Mouse (Mus musculus): ENCODE data around the gene Trf. TPM values are rescaled to one million over a fixed set of nuclear protein-coding genes. Genes with fewer than 3 reads are reported as not detected.

The Trf gene
- polyA plus RNA-seq, 1 experiment from 2014 or later = 380 TPM

DNA sequence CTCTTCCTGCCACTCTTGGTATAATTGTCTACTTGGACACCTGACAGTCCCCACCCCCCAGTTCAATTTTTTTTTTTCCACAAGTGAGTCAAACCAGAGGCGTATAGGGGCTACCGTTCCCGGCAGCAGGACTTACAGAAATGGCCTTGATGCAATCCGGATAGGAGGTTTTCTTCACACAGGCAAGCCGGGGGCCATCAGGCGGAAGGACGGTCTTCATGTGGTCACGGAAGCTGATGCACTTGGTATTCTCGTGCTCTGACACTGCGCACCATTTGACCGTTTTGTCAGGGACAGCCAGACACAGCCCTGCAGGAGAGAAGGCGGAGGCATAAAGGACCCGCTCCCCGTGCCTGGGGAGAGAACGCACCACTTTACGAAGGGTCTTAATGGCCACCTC is 2.5 kb downstream of the Trf start:
- no peak for ATAC-seq
- Histone ChIP-seq H3K27me3 (replicated peaks; ENCODE audit: control insufficient read depth, insufficient read depth, low read length) (no peaks in the 10 kb centered on the region), H3K4me2 (ENCODE audit: low read depth, low read length) (no peak overlapping the region), H3K9me3 (ENCODE audit: control insufficient read depth, low read length) (no peaks in the 10 kb centered on the region), H3K27ac (ENCODE audit: low read length) (no peak overlapping the region), H3K4me1 (ENCODE audit: control insufficient read depth, insufficient read depth, low read length) (no peaks in the 10 kb centered on the region), H3K36me3 (ENCODE audit: control insufficient read depth, insufficient read depth, low read length) (no peaks in the 10 kb centered on the region), H3K4me3 (ENCODE audit: low read length) (no peak overlapping the region), H3K9ac (ENCODE audit: low read depth, low read length) (no peak overlapping the region)
- 90% methylated on average over 16 of the region's 16 CpGs for WGBS

DNA sequence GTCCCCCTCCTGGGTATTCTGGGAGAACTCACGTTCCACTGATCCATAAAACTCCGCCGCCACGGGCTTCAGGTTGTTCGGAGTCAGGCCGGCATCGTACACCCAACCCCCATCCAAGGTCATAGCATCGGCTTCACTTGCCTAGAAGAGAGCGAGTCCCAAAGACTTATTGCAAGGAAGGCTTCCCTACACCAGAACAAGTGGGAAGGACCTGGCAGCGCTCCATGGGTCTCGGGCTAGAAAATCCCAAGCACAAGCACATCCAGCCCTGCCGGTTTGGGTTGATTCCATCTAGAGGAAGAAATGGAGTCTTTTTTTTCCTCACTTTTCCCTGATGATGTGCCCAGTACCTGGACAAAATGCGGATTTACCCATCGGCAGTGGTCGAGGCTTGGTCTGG is 3.4 kb downstream of the Trf start:
- Histone ChIP-seq H3K27me3 (replicated peaks; ENCODE audit: control insufficient read depth, insufficient read depth, low read length) (no peaks in the 10 kb centered on the region), H3K9me3 (ENCODE audit: control insufficient read depth, low read length) (no peaks in the 10 kb centered on the region), H3K27ac (ENCODE audit: low read length) (no peak overlapping the region), H3K4me1 (ENCODE audit: control insufficient read depth, insufficient read depth, low read length) (no peaks in the 10 kb centered on the region), H3K9ac (ENCODE audit: low read depth, low read length) (no peak overlapping the region), H3K4me3 (ENCODE audit: low read length) (no peak overlapping the region), H3K36me3 (ENCODE audit: control insufficient read depth, insufficient read depth, low read length) (no peaks in the 10 kb centered on the region), H3K4me2 (ENCODE audit: low read depth, low read length) (no peak overlapping the region)
- ATAC-seq = no peak
- 90% methylated on average over 15 of the region's 15 CpGs for WGBS

DNA sequence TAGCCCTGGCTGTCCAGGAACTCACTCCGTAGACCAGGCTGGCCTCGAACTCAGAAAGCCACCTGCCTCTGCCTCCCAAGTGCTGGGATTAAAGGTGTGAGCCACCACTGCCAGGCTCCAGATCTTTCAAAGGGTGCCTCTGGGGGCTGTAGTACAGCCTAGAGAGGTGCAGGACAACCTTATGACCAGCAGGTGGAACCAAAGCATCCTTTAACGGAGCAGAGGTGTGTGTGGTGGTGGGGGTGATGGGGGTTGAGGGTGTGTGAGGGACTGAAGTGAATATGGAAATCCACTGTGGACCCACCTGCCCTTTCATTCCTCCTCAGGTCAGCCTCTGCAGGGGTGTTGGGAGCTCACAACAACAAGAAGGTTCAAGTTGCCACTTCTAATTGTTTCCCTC is 4.8 kb downstream of the Trf start:
- no peak for ATAC-seq
- H3K27ac ChIP-seq (ENCODE audit: low read length) = no peak overlapping the region
- H3K9me3 ChIP-seq (ENCODE audit: control insufficient read depth, low read length) = no peaks in the 10 kb centered on the region
- no peaks in the 10 kb centered on the region for H3K36me3 ChIP-seq (ENCODE audit: control insufficient read depth, insufficient read depth, low read length)
- WGBS = 57% methylated on average over 3 of the region's 3 CpGs
- H3K9ac ChIP-seq (ENCODE audit: low read depth, low read length) = no peak overlapping the region
- no peaks in the 10 kb centered on the region for H3K4me1 ChIP-seq (ENCODE audit: control insufficient read depth, insufficient read depth, low read length)
- no peak overlapping the region for H3K4me3 ChIP-seq (ENCODE audit: low read length)
- H3K27me3 ChIP-seq (replicated peaks; ENCODE audit: control insufficient read depth, insufficient read depth, low read length) = no peaks in the 10 kb centered on the region
- no peak overlapping the region for H3K4me2 ChIP-seq (ENCODE audit: low read depth, low read length)

DNA sequence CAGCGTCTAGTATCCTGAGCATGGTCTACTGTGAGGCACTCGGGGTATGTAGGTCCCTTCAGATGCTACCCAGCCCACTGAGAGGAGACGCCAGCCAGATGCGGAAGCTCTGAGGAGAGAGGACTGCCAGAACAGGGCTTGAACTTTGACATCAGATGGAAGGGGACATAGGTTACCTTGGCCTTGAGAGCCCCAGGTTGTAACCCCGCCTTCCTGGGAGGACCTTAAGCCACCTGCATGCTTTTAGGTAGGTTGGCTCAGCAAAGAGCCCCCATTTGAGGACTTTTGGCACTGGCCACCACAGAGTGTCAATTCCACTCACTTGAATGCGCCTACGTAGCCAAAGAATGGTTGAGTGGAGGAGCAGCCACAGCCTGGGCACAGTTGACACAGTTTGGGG is 5.5 kb downstream of the Trf start:
- no peak overlapping the region for H3K9ac ChIP-seq (ENCODE audit: low read depth, low read length)
- no peaks in the 10 kb centered on the region for H3K4me1 ChIP-seq (ENCODE audit: control insufficient read depth, insufficient read depth, low read length)
- H3K4me3 ChIP-seq (ENCODE audit: low read length) = no peak overlapping the region
- WGBS = 95% methylated on average over 7 of the region's 7 CpGs
- H3K36me3 ChIP-seq (ENCODE audit: control insufficient read depth, insufficient read depth, low read length) = no peaks in the 10 kb centered on the region
- no peaks in the 10 kb centered on the region for H3K9me3 ChIP-seq (ENCODE audit: control insufficient read depth, low read length)
- no peak for ATAC-seq
- no peak overlapping the region for H3K4me2 ChIP-seq (ENCODE audit: low read depth, low read length)
- H3K27me3 ChIP-seq (replicated peaks; ENCODE audit: control insufficient read depth, insufficient read depth, low read length) = no peaks in the 10 kb centered on the region
- no peak overlapping the region for H3K27ac ChIP-seq (ENCODE audit: low read length)

DNA sequence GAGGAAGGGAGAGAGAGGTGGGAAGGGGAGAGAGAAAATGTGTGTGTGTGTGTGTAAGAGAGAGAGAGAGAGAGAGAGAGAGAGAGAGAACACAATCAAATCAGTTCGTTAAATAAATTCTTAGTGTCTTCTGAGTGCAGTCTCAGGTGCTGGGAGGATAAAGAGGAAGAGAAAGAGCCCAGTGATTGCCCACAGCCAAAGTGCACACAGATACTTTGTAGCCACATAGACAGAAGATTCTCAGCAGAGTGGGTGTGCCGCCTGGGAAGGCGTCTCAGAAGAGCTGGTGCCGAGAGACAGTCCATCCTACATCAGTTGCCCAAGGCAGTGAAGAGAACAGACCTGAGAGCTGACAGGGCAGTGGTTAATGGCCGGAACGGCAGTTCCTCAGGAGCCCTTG is 16.0 kb downstream of the Trf start:
- Histone ChIP-seq H3K27ac (ENCODE audit: low read length) (no peak overlapping the region), H3K4me1 (ENCODE audit: control insufficient read depth, insufficient read depth, low read length) (no peaks in the 10 kb centered on the region), H3K36me3 (ENCODE audit: control insufficient read depth, insufficient read depth, low read length) (no peaks in the 10 kb centered on the region), H3K9me3 (ENCODE audit: control insufficient read depth, low read length) (no peaks in the 10 kb centered on the region), H3K9ac (ENCODE audit: low read depth, low read length) (no peak overlapping the region), H3K27me3 (replicated peaks; ENCODE audit: control insufficient read depth, insufficient read depth, low read length) (no peaks in the 10 kb centered on the region), H3K4me3 (ENCODE audit: low read length) (no peak overlapping the region), H3K4me2 (ENCODE audit: low read depth, low read length) (no peak overlapping the region)
- ATAC-seq = no peak
- 81% methylated on average over 6 of the region's 6 CpGs for WGBS

DNA sequence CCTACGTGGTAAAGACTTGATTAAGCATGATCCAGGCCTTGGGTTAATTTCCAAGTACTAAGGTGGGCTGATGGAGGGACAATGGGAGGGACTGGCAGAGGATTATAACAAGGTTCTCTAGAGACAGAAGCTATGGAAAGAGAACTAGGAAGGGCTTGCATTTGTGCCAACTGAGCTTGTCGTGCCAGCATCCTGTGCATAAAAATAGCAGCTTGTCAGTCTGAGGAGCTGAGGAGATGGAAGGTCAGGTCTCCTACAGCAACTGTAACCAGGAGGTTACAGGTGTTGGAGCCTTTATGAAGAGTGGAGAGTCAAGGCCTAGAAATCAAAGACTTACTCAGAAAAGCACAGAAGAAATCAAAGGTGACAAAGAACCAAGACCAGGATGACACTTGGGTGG is 16.6 kb downstream of the Trf start:
- H3K27me3 ChIP-seq (replicated peaks; ENCODE audit: control insufficient read depth, insufficient read depth, low read length) = no peaks in the 10 kb centered on the region
- no peak overlapping the region for H3K9ac ChIP-seq (ENCODE audit: low read depth, low read length)
- H3K27ac ChIP-seq (ENCODE audit: low read length) = no peak overlapping the region
- H3K4me1 ChIP-seq (ENCODE audit: control insufficient read depth, insufficient read depth, low read length) = no peaks in the 10 kb centered on the region
- WGBS = 71% methylated on average over 2 of the region's 2 CpGs
- ATAC-seq = no peak
- H3K36me3 ChIP-seq (ENCODE audit: control insufficient read depth, insufficient read depth, low read length) = no peaks in the 10 kb centered on the region
- no peak overlapping the region for H3K4me2 ChIP-seq (ENCODE audit: low read depth, low read length)
- H3K4me3 ChIP-seq (ENCODE audit: low read length) = no peak overlapping the region
- H3K9me3 ChIP-seq (ENCODE audit: control insufficient read depth, low read length) = no peaks in the 10 kb centered on the region

DNA sequence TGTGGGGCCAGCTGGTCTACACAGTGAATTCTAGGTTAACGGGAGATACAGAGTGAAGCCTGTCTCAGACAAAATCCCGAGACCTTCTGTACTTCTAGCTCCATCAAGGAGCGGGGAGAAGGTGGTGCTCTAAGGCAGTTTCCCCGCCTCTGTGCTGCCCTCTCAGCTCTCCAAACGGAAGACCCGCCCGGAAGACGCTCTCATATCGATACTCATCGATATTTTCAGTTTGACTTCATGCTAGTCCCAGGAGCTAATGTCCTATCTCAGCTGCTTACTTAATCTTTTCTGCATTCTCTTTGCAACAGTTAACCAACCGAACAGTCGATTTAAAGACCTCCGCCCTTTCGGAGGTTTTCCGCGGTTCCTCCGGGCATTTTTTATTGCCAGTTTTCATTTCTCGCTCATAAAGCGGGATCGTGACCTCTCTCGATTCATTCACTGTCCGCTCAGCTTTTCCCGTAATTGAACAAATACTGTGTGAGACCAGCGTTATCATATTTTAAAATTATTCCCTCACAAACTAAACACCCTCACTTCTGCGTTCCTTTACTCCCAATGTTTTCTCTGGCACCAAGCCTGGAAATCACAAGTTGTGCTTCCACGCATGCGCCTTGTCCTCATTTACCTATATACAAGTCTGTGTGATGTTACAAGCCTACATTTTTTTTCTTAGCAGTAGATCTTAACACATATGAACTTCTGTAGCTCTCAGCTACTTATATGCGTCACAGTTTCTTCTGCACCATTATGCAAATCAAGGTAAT is 17.4 kb downstream of the Trf start:
- no peak overlapping the region for H3K9ac ChIP-seq (ENCODE audit: low read depth, low read length)
- H3K9me3 ChIP-seq (ENCODE audit: control insufficient read depth, low read length) = no peaks in the 10 kb centered on the region
- WGBS = 74% methylated on average over 28 of the region's 28 CpGs
- no peaks in the 10 kb centered on the region for H3K27me3 ChIP-seq (replicated peaks; ENCODE audit: control insufficient read depth, insufficient read depth, low read length)
- no peaks in the 10 kb centered on the region for H3K36me3 ChIP-seq (ENCODE audit: control insufficient read depth, insufficient read depth, low read length)
- no peak overlapping the region for H3K27ac ChIP-seq (ENCODE audit: low read length)
- 0 out of 2 replicates have a peak overlapping the region, but pooled peaks have one; percentile 19 for H3K4me2 ChIP-seq (ENCODE audit: low read depth, low read length)
- H3K4me3 ChIP-seq (ENCODE audit: low read length) = no peak overlapping the region
- peaks cover 2% of the 10 kb centered on the region; the same call in 1 of the 2 replicates for H3K4me1 ChIP-seq (ENCODE audit: control insufficient read depth, insufficient read depth, low read length)
- ATAC-seq = no peak

DNA sequence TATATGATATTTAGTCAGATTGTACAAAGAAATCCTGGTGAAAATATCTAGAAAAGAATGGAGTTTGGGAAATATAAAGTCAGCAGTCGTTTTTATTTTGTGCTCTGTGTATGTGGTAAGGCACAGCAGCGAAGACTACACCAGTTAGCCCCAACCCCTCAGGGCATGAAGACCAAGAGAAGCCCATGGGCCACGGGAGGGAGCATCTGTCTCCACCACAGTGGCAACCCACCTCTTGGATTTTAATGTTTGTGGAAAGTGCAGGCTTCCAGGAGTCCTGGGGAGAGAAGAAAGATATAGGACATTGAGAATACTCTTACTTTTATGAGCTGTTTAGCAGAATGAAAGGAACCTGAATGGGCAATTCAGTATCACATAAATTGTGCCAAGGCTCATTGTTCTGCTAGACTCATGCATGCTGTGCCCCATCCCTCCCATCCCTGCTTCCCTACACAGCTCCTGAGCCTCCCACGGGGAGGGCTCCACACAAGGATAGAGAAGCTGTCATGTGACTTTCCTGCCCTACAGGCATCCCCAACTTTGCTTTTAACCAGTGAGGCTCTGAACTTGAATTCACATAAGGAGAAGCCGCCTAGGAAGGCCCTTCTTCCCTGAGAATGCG is 21.3 kb downstream of the Trf start:
- 62% methylated on average over 6 of the region's 6 CpGs for whole genome bisulfite sequencing
- no peaks in the 10 kb centered on the region for H3K36me3 ChIP-seq (ENCODE audit: control insufficient read depth, insufficient read depth, low read length)
- H3K4me3 ChIP-seq (ENCODE audit: low read length) = no peak overlapping the region
- no peaks in the 10 kb centered on the region for H3K9me3 ChIP-seq (ENCODE audit: control insufficient read depth, low read length)
- peaks cover 3% of the 10 kb centered on the region; the same call in 1 of the 2 replicates for H3K4me1 ChIP-seq (ENCODE audit: control insufficient read depth, insufficient read depth, low read length)
- no peak overlapping the region for H3K9ac ChIP-seq (ENCODE audit: low read depth, low read length)
- no peak overlapping the region for H3K4me2 ChIP-seq (ENCODE audit: low read depth, low read length)
- H3K27me3 ChIP-seq (replicated peaks; ENCODE audit: control insufficient read depth, insufficient read depth, low read length) = no peaks in the 10 kb centered on the region
- no peak for ATAC-seq
- H3K27ac ChIP-seq (ENCODE audit: low read length) = no peak overlapping the region

DNA sequence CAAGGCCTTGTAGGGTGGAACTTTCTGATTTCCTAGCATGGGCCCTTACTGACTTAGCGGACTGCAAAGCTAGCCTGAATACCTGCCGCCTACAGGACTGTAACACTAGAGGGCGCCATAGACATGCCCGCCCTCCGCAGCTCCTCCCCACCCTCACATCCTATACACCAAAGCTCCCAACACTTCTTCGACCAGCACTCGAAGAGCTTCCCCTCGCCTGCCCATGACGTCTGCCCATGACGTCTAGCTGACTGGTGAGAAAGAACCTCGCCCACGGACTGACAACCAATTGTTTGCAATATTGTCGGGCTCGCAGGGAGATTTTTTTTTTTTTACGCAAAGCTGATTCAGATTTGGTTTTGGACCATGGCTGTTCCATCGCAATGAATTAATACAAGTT is 22.4 kb downstream of the Trf start:
- H3K4me3 ChIP-seq (ENCODE audit: low read length) = peak overlapping the region; percentile 28
- 11% methylated on average over 16 of the region's 16 CpGs for WGBS
- ATAC-seq = peak; percentile 90

More for the DNA sequence above, 22.4 kb downstream of the Trf start:
- H3K4me1 ChIP-seq (ENCODE audit: control insufficient read depth, insufficient read depth, low read length) = peaks cover 3% of the 10 kb centered on the region; the same call in 1 of the 2 replicates
- H3K27me3 ChIP-seq (replicated peaks; ENCODE audit: control insufficient read depth, insufficient read depth, low read length) = no peaks in the 10 kb centered on the region
- H3K9ac ChIP-seq (ENCODE audit: low read depth, low read length) = peak overlapping the region; percentile 40
- no peaks in the 10 kb centered on the region for H3K9me3 ChIP-seq (ENCODE audit: control insufficient read depth, low read length)
- no peaks in the 10 kb centered on the region for H3K36me3 ChIP-seq (ENCODE audit: control insufficient read depth, insufficient read depth, low read length)
- H3K4me2 ChIP-seq (ENCODE audit: low read depth, low read length) = peak overlapping the region; percentile 58
- H3K27ac ChIP-seq (ENCODE audit: low read length) = no peak overlapping the region
